Mouse (Mus musculus) midbrain, embryonic 13.5 days (tissue): ENCODE measurements at regions not wholly inside any gene's neighbourhood (a gene's known extent, or its start where the extent isn't known, plus 50 kb on each side); places are given as distances from the start of the nearest gene placed in this dataset.

Experiments used
- ATAC-seq: fragments of 200-750 bp; cut with Nextera tagmentation; 2 replicates; pipeline ENCODE4 v1.8.0; 2017; ENCODE audit warnings: mild to moderate bottlenecking, moderate TSS enrichment, moderate library complexity
- H3K27ac ChIP-seq: fragments of 300-500 bp; sonication (generic); 2 replicates; pipeline ENCODE4 v1.5.1; 2015; ENCODE audit warnings: inconsistent platforms, mild to moderate bottlenecking, moderate library complexity
- H3K27me3 ChIP-seq: fragments of 300-500 bp; sonication (generic); 2 replicates; pipeline ENCODE4 v1.6.1; 2015; ENCODE audit warnings: mild to moderate bottlenecking, inconsistent platforms
- H3K36me3 ChIP-seq: fragments of 300-500 bp; sonication (generic); 2 replicates; pipeline ENCODE4 v1.6.1; 2015; ENCODE audit warnings: mild to moderate bottlenecking, inconsistent platforms
- H3K4me1 ChIP-seq: fragments of 300-500 bp; sonication (generic); replicated peaks from 2 replicates; pipeline ENCODE4 v1.6.1; 2015; ENCODE audit warnings: inconsistent platforms
- H3K4me2 ChIP-seq: fragments of 300-500 bp; sonication (generic); replicated peaks from 2 replicates; pipeline ENCODE4 v1.6.1; 2015; ENCODE audit warnings: moderate library complexity, mild to moderate bottlenecking, inconsistent platforms
- H3K4me3 ChIP-seq: fragments of 300-500 bp; sonication (generic); replicated peaks from 2 replicates; pipeline ENCODE4 v1.5.1; 2015; ENCODE audit warnings: mild to moderate bottlenecking, inconsistent platforms
- H3K9ac ChIP-seq: fragments of 300-500 bp; sonication (generic); replicated peaks from 2 replicates; pipeline ENCODE4 v1.6.1; 2015; ENCODE audit warnings: mild to moderate bottlenecking, inconsistent platforms
- H3K9me3 ChIP-seq: fragments of 300-500 bp; sonication (generic); 2 replicates; pipeline ENCODE4 v1.6.1; 2016; ENCODE audit warnings: mild to moderate bottlenecking, inconsistent platforms
- WGBS: fragments of 180-500 bp; shearing (Covaris S2); methylation state at CpG from one replicate; pipeline ENCODE4 v1.1.7; 2015; 5-methylcytosine and 5-hydroxymethylcytosine counted together

GRCm38 (mm10) chr4:95304006-95304405 is 252.0 kb upstream of the Jun start:
- no peak overlapping the region for H3K4me3 ChIP-seq
- no peak overlapping the region for H3K27ac ChIP-seq
- no peak overlapping the region for H3K9ac ChIP-seq
- no peak overlapping the region for H3K4me2 ChIP-seq
- 83% methylated on average over 1 of the region's 1 CpGs for WGBS
- no peaks in the 10 kb centered on the region for H3K9me3 ChIP-seq
- H3K4me1 ChIP-seq = no peaks in the 10 kb centered on the region
- H3K27me3 ChIP-seq = no peaks in the 10 kb centered on the region
- no peaks in the 10 kb centered on the region for H3K36me3 ChIP-seq
- no peak for ATAC-seq

- no peak for ATAC-seq
- no peaks in the 10 kb centered on the region for H3K4me1 ChIP-seq
- 95% methylated on average over 2 of the region's 2 CpGs for WGBS
- no peak overlapping the region for H3K4me2 ChIP-seq
- no peaks in the 10 kb centered on the region for H3K9me3 ChIP-seq
- no peak overlapping the region for H3K27ac ChIP-seq
- H3K27me3 ChIP-seq = no peaks in the 10 kb centered on the region
- H3K9ac ChIP-seq = no peak overlapping the region
- H3K4me3 ChIP-seq = no peak overlapping the region
- no peaks in the 10 kb centered on the region for H3K36me3 ChIP-seq
Observed at GRCm38 (mm10) chr4:95307134-95307533, 250.2 kb upstream of the Fggy start.

GRCm38 (mm10) chr4:95308469-95308895 is 248.8 kb upstream of the Fggy start:
- Histone ChIP-seq H3K4me2 (no peak overlapping the region), H3K9me3 (no peaks in the 10 kb centered on the region), H3K36me3 (no peaks in the 10 kb centered on the region), H3K27ac (no peak overlapping the region), H3K27me3 (no peaks in the 10 kb centered on the region), H3K9ac (no peak overlapping the region), H3K4me3 (no peak overlapping the region), H3K4me1 (no peaks in the 10 kb centered on the region)
- ATAC-seq = no peak
- WGBS = 73% methylated on average over 5 of the region's 5 CpGs

- Histone ChIP-seq H3K4me1 (no peaks in the 10 kb centered on the region), H3K27me3 (no peaks in the 10 kb centered on the region), H3K36me3 (no peaks in the 10 kb centered on the region), H3K4me3 (no peak overlapping the region), H3K9me3 (no peaks in the 10 kb centered on the region), H3K27ac (no peak overlapping the region), H3K4me2 (no peak overlapping the region), H3K9ac (no peak overlapping the region)
- 90% methylated on average over 6 of the region's 6 CpGs for WGBS
- no peak for ATAC-seq
Observed at GRCm38 (mm10) chr4:95310410-95310809, 246.9 kb upstream of the Fggy start.

- peak; percentile 60 for ATAC-seq
- no peaks in the 10 kb centered on the region for H3K9me3 ChIP-seq
- 48% methylated on average over 3 of the region's 3 CpGs for WGBS
- no peak overlapping the region for H3K4me3 ChIP-seq
- no peak overlapping the region for H3K27ac ChIP-seq
- H3K27me3 ChIP-seq = no peaks in the 10 kb centered on the region
- no peak overlapping the region for H3K4me2 ChIP-seq
- no peak overlapping the region for H3K9ac ChIP-seq
- peaks cover 13% of the 10 kb centered on the region for H3K4me1 ChIP-seq
- no peaks in the 10 kb centered on the region for H3K36me3 ChIP-seq
Observed at GRCm38 (mm10) chr4:95317821-95318290, 239.5 kb upstream of the Fggy start.

- Histone ChIP-seq H3K9me3 (no peaks in the 10 kb centered on the region), H3K4me3 (no peak overlapping the region), H3K36me3 (no peaks in the 10 kb centered on the region), H3K4me1 (peaks cover 13% of the 10 kb centered on the region), H3K9ac (no peak overlapping the region), H3K27ac (no peak overlapping the region), H3K4me2 (no peak overlapping the region), H3K27me3 (no peaks in the 10 kb centered on the region)
- 56% methylated on average over 1 of the region's 1 CpGs for WGBS
- no peak for ATAC-seq
Observed at GRCm38 (mm10) chr4:95318561-95318960, 238.7 kb upstream of the Fggy start.

- H3K4me2 ChIP-seq = no peak overlapping the region
- no peak for ATAC-seq
Observed at GRCm38 (mm10) chr4:95319036-95319435, 238.3 kb upstream of the Fggy start.

GRCm38 (mm10) chr4:95325861-95326260 is 231.4 kb upstream of the Fggy start:
- Histone ChIP-seq H3K36me3 (no peaks in the 10 kb centered on the region), H3K27ac (no peak overlapping the region), H3K4me1 (no peaks in the 10 kb centered on the region), H3K9me3 (no peaks in the 10 kb centered on the region), H3K27me3 (no peaks in the 10 kb centered on the region), H3K4me3 (no peak overlapping the region), H3K4me2 (no peak overlapping the region), H3K9ac (no peak overlapping the region)
- 56% methylated on average over 1 of the region's 1 CpGs for WGBS
- no peak for ATAC-seq

More at GRCm38 (mm10) chr4:95319036-95319435, 238.3 kb upstream of the Fggy start:
- 62% methylated on average over 6 of the region's 6 CpGs for WGBS
- no peak overlapping the region for H3K9ac ChIP-seq
- no peak overlapping the region for H3K27ac ChIP-seq
- no peaks in the 10 kb centered on the region for H3K36me3 ChIP-seq
- no peaks in the 10 kb centered on the region for H3K27me3 ChIP-seq
- no peak overlapping the region for H3K4me3 ChIP-seq
- no peaks in the 10 kb centered on the region for H3K9me3 ChIP-seq
- H3K4me1 ChIP-seq = peaks cover 13% of the 10 kb centered on the region

- no peak for ATAC-seq
- peaks cover 5% of the 10 kb centered on the region; the same call in 1 of the 2 replicates for H3K9me3 ChIP-seq
- H3K4me3 ChIP-seq = no peak overlapping the region
- H3K36me3 ChIP-seq = no peaks in the 10 kb centered on the region
- H3K4me2 ChIP-seq = no peak overlapping the region
- no peaks in the 10 kb centered on the region for H3K27me3 ChIP-seq
- H3K9ac ChIP-seq = no peak overlapping the region
- WGBS = 83% methylated on average over 2 of the region's 2 CpGs
- no peaks in the 10 kb centered on the region for H3K4me1 ChIP-seq
- no peak overlapping the region for H3K27ac ChIP-seq
Observed at GRCm38 (mm10) chr4:95339822-95340221, 217.5 kb upstream of the Fggy start.

- Histone ChIP-seq H3K4me3 (no peak overlapping the region), H3K27me3 (no peaks in the 10 kb centered on the region), H3K36me3 (no peaks in the 10 kb centered on the region), H3K9me3 (peaks cover 5% of the 10 kb centered on the region; the same call in 1 of the 2 replicates), H3K27ac (no peak overlapping the region), H3K9ac (no peak overlapping the region), H3K4me1 (no peaks in the 10 kb centered on the region), H3K4me2 (no peak overlapping the region)
- 74% methylated on average over 3 of the region's 3 CpGs for WGBS
- no peak for ATAC-seq
Observed at GRCm38 (mm10) chr4:95340926-95341325, 216.4 kb upstream of the Fggy start.

GRCm38 (mm10) chr4:95346722-95347197 is 210.5 kb upstream of the Fggy start:
- no peaks in the 10 kb centered on the region for H3K27me3 ChIP-seq
- 57% methylated on average over 3 of the region's 3 CpGs for WGBS
- no peak overlapping the region for H3K9ac ChIP-seq
- no peaks in the 10 kb centered on the region for H3K9me3 ChIP-seq
- peak; percentile 82 for ATAC-seq
- H3K27ac ChIP-seq = peak overlapping the region; percentile 10; the same call in 1 of the 2 replicates
- no peaks in the 10 kb centered on the region for H3K36me3 ChIP-seq
- H3K4me2 ChIP-seq = no peak overlapping the region
- no peak overlapping the region for H3K4me3 ChIP-seq
- 0 out of 2 replicates have a peak, but pooled peaks cover 4% of the 10 kb centered on the region for H3K4me1 ChIP-seq

- Histone ChIP-seq H3K4me1 (0 out of 2 replicates have a peak, but pooled peaks cover 4% of the 10 kb centered on the region), H3K9ac (no peak overlapping the region), H3K27me3 (no peaks in the 10 kb centered on the region), H3K9me3 (no peaks in the 10 kb centered on the region), H3K4me2 (no peak overlapping the region), H3K4me3 (no peak overlapping the region), H3K36me3 (no peaks in the 10 kb centered on the region), H3K27ac (no peak overlapping the region)
- ATAC-seq = no peak
- WGBS = 59% methylated on average over 2 of the region's 2 CpGs
Observed at GRCm38 (mm10) chr4:95347436-95347835, 209.9 kb upstream of the Fggy start.
